Mouse (Mus musculus): Measurements from ENCODE around the gene Agap1.
A peak's percentile ranks its signal among the peaks of the same experiment; 100 is the strongest.

The Agap1 gene

GRCm38 (mm10) chr1:89454196-89455123 lies at the start of gene Agap1:
Gene Agap1 (plus strand): TSS chr1:89454806.
- DNase-seq (ENCODE audit: inconsistent age in 2 of 2, low spot score in 1 of 2) = peak; percentile 98

GRCm38 (mm10) chr1:89405991-89406390 lies 48.6 kb upstream of the Agap1 start:
- no peak for DNase-seq (ENCODE audit: inconsistent age in 2 of 2, low spot score in 1 of 2)

- no peak for DNase-seq (ENCODE audit: inconsistent age in 2 of 2, low spot score in 1 of 2)
Observed at GRCm38 (mm10) chr1:89407986-89408385, 46.6 kb upstream of the Agap1 start.

GRCm38 (mm10) chr1:89413122-89413521 lies 41.5 kb upstream of the Agap1 start:
- no peak for DNase-seq (ENCODE audit: inconsistent age in 2 of 2, low spot score in 1 of 2)

GRCm38 (mm10) chr1:89414563-89414962 lies 40.0 kb upstream of the Agap1 start:
- no peak for DNase-seq (ENCODE audit: inconsistent age in 2 of 2, low spot score in 1 of 2)

- peak; percentile 31 to 48 for DNase-seq (ENCODE audit: inconsistent age in 2 of 2, low spot score in 1 of 2)
Observed at GRCm38 (mm10) chr1:89416929-89417328, 37.7 kb upstream of the Agap1 start.

GRCm38 (mm10) chr1:89420642-89421041 lies 34.0 kb upstream of the Agap1 start:
- DNase-seq (ENCODE audit: inconsistent age in 2 of 2, low spot score in 1 of 2) = no peak

GRCm38 (mm10) chr1:89421401-89421800 lies 33.2 kb upstream of the Agap1 start:
- DNase-seq (ENCODE audit: inconsistent age in 2 of 2, low spot score in 1 of 2) = peak; percentile 70 to 78

GRCm38 (mm10) chr1:89424563-89424962 lies 30.0 kb upstream of the Agap1 start:
- DNase-seq (ENCODE audit: inconsistent age in 2 of 2, low spot score in 1 of 2) = peak; percentile 75 to 92

- no peak for DNase-seq (ENCODE audit: inconsistent age in 2 of 2, low spot score in 1 of 2)
Observed at GRCm38 (mm10) chr1:89426137-89426536, 28.5 kb upstream of the Agap1 start.

- DNase-seq (ENCODE audit: inconsistent age in 2 of 2, low spot score in 1 of 2) = no peak
Observed at GRCm38 (mm10) chr1:89428671-89429070, 25.9 kb upstream of the Agap1 start.

GRCm38 (mm10) chr1:89429946-89430640 lies 24.5 kb upstream of the Agap1 start:
- DNase-seq (ENCODE audit: inconsistent age in 2 of 2, low spot score in 1 of 2) = no peak

GRCm38 (mm10) chr1:89439351-89439750 lies 15.3 kb upstream of the Agap1 start:
- DNase-seq (ENCODE audit: inconsistent age in 2 of 2, low spot score in 1 of 2) = peak; percentile 50 to 82

- DNase-seq (ENCODE audit: inconsistent age in 2 of 2, low spot score in 1 of 2) = no peak
Observed at GRCm38 (mm10) chr1:89441236-89441897, 13.2 kb upstream of the Agap1 start.

GRCm38 (mm10) chr1:89443512-89443911 lies 11.1 kb upstream of the Agap1 start:
- no peak for DNase-seq (ENCODE audit: inconsistent age in 2 of 2, low spot score in 1 of 2)

GRCm38 (mm10) chr1:89444014-89444413 lies 10.6 kb upstream of the Agap1 start:
- no peak for DNase-seq (ENCODE audit: inconsistent age in 2 of 2, low spot score in 1 of 2)

GRCm38 (mm10) chr1:89450139-89450538 lies 4.5 kb upstream of the Agap1 start:
- no peak for DNase-seq (ENCODE audit: inconsistent age in 2 of 2, low spot score in 1 of 2)

- peak; percentile 79 to 92 for DNase-seq (ENCODE audit: inconsistent age in 2 of 2, low spot score in 1 of 2)
Observed at GRCm38 (mm10) chr1:89452138-89452537, 2.5 kb upstream of the Agap1 start.

GRCm38 (mm10) chr1:89453666-89454065 lies 940 bp upstream of the Agap1 start:
- no peak for DNase-seq (ENCODE audit: inconsistent age in 2 of 2, low spot score in 1 of 2)

- peak; percentile 73 to 87 for DNase-seq (ENCODE audit: inconsistent age in 2 of 2, low spot score in 1 of 2)
Observed at GRCm38 (mm10) chr1:89455421-89456091, 950 bp downstream of the Agap1 start.

- no peak for DNase-seq (ENCODE audit: inconsistent age in 2 of 2, low spot score in 1 of 2)
Observed at GRCm38 (mm10) chr1:89456456-89456855, 1.9 kb downstream of the Agap1 start.
